Comparison of ENCODE assay signal across 8 mouse cellular contexts in genomic region chr4:87367732-87368412, GRCm38 (mm10).
A peak's percentile ranks its signal among the peaks of the same experiment; 100 is the strongest.
DNase-seq lines count a peak whose midpoint lies in the region; ATAC-seq lines count a peak whose summit lies in the region.

No protein-coding gene starts in this region.

- ATAC-seq in hindbrain, embryonic 16.5 days = peak; percentile 93

- H3K27ac ChIP-seq in hindbrain, embryonic 16.5 days (ENCODE audit: low read depth, low read length) = peak overlapping the region; percentile 84

- 6% methylated on average over 19 of the region's 19 CpGs for WGBS in hindbrain, embryonic 16.5 days

- H3K9ac ChIP-seq in hindbrain, embryonic 16.5 days (ENCODE audit: low read depth, low read length) = peak overlapping the region; percentile 68

- H3K4me2 ChIP-seq in hindbrain, embryonic 16.5 days (ENCODE audit: low read length) = peak overlapping the region; percentile 83

- no peaks in the 10 kb centered on the region for H3K36me3 ChIP-seq in hindbrain, embryonic 16.5 days (ENCODE audit: control insufficient read depth, insufficient read depth, low read length)

- H3K4me1 ChIP-seq in hindbrain, embryonic 16.5 days (ENCODE audit: control insufficient read depth, insufficient read depth, low read depth, low read length) = peaks cover 20% of the 10 kb centered on the region

- H3K4me3 ChIP-seq in hindbrain, embryonic 16.5 days (ENCODE audit: low read length) = peak overlapping the region; percentile 50

- no peaks in the 10 kb centered on the region for H3K9me3 ChIP-seq in hindbrain, embryonic 16.5 days (ENCODE audit: control insufficient read depth, low read length)

- peak; percentile 61 for DNase-seq in WW6 (ENCODE audit: low read depth, low spot score)
- peak; percentile 79 to 84 for DNase-seq in cerebellum, postnatal 36 days
- peak; percentile 77 for DNase-seq in gastrocnemius, adult 18-20 months (ENCODE audit: low spot score)
- peak; percentile 66 for DNase-seq in left cerebral cortex, adult 11 months (ENCODE audit: low spot score)
- DNase-seq in lung, postnatal 36 days = peak; percentile 86
- DNase-seq in retina, embryonic 14.5 days (ENCODE audit: low spot score) = peak; percentile 90
- peak; percentile 78 to 79 for DNase-seq in thymus, postnatal 36 days

- no peaks in the 10 kb centered on the region for H3K27me3 ChIP-seq in hindbrain, embryonic 16.5 days (replicated peaks; ENCODE audit: control insufficient read depth, insufficient read depth, low read length)

Comparison
In these comparisons a context has a peak if more than half of its experiments do, and no peak if none do; other contexts are left out.
1. Peak in every context shown above with its lines: DNase-seq, ATAC-seq, H3K4me3 ChIP-seq and H3K27ac ChIP-seq.